Mouse (Mus musculus) ovary, adult 18-20 months (tissue): Measurements from ENCODE around the gene St8sia2.

Experiments used
- DNase-seq: peaks from one replicate; pipeline ENCODE4 v3.0.0; 2022; ENCODE audit warnings: low spot score, mixed read lengths

Gene St8sia2

GRCm38 (mm10) chr7:74013601-74014175 lies at the start of gene St8sia2:
Gene St8sia2 (minus strand): TSS chr7:74013690.
- peak; percentile 61 for DNase-seq

GRCm38 (mm10) chr7:74061076-74061475 lies 47.6 kb upstream of the St8sia2 start:
- DNase-seq, result no peak

GRCm38 (mm10) chr7:74060306-74060946 lies 46.9 kb upstream of the St8sia2 start:
- DNase-seq, result peak; percentile 61

- no peak for DNase-seq
Measured at GRCm38 (mm10) chr7:74059684-74060083, 46.2 kb upstream of the St8sia2 start.

- DNase-seq, result no peak
Measured at GRCm38 (mm10) chr7:74055753-74056152, 42.3 kb upstream of the St8sia2 start.

GRCm38 (mm10) chr7:74047591-74047990 lies 34.1 kb upstream of the St8sia2 start:
- DNase-seq, result no peak

GRCm38 (mm10) chr7:74045166-74045957 lies 31.9 kb upstream of the St8sia2 start:
- DNase-seq, result no peak

- DNase-seq, result no peak
Measured at GRCm38 (mm10) chr7:74043562-74044138, 30.2 kb upstream of the St8sia2 start.

GRCm38 (mm10) chr7:74025007-74025406 lies 11.5 kb upstream of the St8sia2 start:
- DNase-seq, result peak; percentile 36

- no peak for DNase-seq
Measured at GRCm38 (mm10) chr7:74024171-74024570, 10.7 kb upstream of the St8sia2 start.

GRCm38 (mm10) chr7:74022571-74022970 lies 9.1 kb upstream of the St8sia2 start:
- DNase-seq, result peak; percentile 10

GRCm38 (mm10) chr7:74021771-74022170 lies 8.3 kb upstream of the St8sia2 start:
- DNase-seq, result no peak

- no peak for DNase-seq
Measured at GRCm38 (mm10) chr7:74016613-74017012, 3.1 kb upstream of the St8sia2 start.

GRCm38 (mm10) chr7:74012858-74013600 lies 461 bp downstream of the St8sia2 start:
- DNase-seq, result no peak

- DNase-seq, result no peak
Measured at GRCm38 (mm10) chr7:74011976-74012857, 1.3 kb downstream of the St8sia2 start.

GRCm38 (mm10) chr7:74008946-74009542 lies 4.4 kb downstream of the St8sia2 start:
- no peak for DNase-seq

GRCm38 (mm10) chr7:74006775-74007371 lies 6.6 kb downstream of the St8sia2 start:
- DNase-seq, result no peak

GRCm38 (mm10) chr7:74006364-74006763 lies 7.1 kb downstream of the St8sia2 start:
- no peak for DNase-seq

GRCm38 (mm10) chr7:74000743-74001510 lies 12.6 kb downstream of the St8sia2 start:
- DNase-seq, result no peak
